Mouse (Mus musculus): ENCODE data around the gene Uvrag. TPM values are rescaled to one million over a fixed set of nuclear protein-coding genes. Genes with fewer than 3 reads are reported as not detected.
A peak's percentile ranks its signal among the peaks of the same experiment; 100 is the strongest.

The Uvrag gene
- total and polyA plus RNA-seq, 3 experiments = 15.0 to 19.5 TPM; not detected in 1

DNA sequence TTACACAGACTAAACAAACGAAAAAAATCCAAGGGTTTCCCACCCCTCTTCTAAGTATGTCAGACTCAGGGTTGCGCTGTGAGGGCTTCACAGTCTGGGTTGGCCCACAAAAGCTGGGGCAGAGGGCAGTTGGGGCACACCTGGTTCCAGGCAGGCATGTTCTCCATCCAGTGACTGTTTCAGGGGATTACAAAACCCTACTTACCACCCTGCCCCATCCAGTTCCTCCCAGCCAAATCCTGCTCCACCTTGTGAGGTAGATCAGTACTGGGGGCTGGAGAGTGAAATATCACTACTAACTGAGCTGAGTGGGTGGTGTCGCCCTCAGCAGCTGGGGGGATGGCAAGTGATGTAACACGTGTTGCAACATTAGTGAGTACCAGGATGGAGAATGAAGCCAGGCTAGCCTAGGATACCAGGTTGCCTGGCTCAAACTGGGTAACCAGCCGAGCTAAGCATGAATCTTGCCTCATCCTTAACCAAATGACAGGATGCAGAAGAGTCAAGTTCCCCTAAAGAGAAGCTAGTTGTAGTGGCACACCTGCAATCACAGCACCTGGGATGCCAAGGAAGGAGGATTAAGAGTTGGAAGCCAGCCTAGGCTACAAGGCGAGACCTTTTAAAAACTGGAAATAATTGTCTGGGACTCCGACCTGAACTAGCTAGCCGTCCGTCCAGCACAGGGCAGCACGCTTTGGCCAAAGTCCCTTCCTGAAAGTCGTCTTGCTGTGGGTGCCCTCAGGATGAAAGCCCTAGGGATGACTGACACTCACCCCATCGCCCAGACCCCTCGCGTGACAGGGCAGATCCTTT lies 40.9 kb upstream of the Uvrag start:
- H3K9ac ChIP-seq (ENCODE audit: control insufficient read depth, low read depth, low read length, poor library complexity, severe bottlenecking) = peak overlapping the region; percentile 79
- no peaks in the 10 kb centered on the region; the same call in 1 of the 2 replicates for H3K79me2 ChIP-seq (ENCODE audit: control insufficient read depth, insufficient read depth, low read length, poor library complexity)
- H3K4me1 ChIP-seq (ENCODE audit: control insufficient read depth in 1 of 2, insufficient read depth in 2 of 2, low read length in 2 of 2) = peaks cover 8 to 30% of the 10 kb centered on the region in 2 experiments
- peak; percentile 21 for DNase-seq (ENCODE audit: low read depth, low spot score)
- no peaks in the 10 kb centered on the region for H3K9me3 ChIP-seq (replicated peaks; ENCODE audit: insufficient read depth, low read length)
- 0 out of 4 replicates have a peak, but pooled peaks cover 0 to 2% of the 10 kb centered on the region in 2 experiments for H3K27me3 ChIP-seq (ENCODE audit: control insufficient read depth in 1 of 2, insufficient read depth in 2 of 2, low read length in 2 of 2)
- TF ChIP-seq TAL1 (IDR thresholded peaks at IDR 0.05; ENCODE audit: low read length) = no peak
- TF ChIP-seq USF1 (IDR thresholded peaks at IDR 0.05; ENCODE audit: low read depth, low read length) = no peak
- no peak for TF ChIP-seq UBTF (IDR thresholded peaks at IDR 0.05; ENCODE audit: borderline replicate concordance, insufficient read depth, low read depth, low read length)
- no peak for TF ChIP-seq POLR2AphosphoS5 (IDR thresholded peaks at IDR 0.05; ENCODE audit: borderline replicate concordance, low read depth, low read length)
- no peak for TF ChIP-seq ZC3H11A (IDR thresholded peaks at IDR 0.05; ENCODE audit: low read depth, low read length)
- TF ChIP-seq EP300 (IDR thresholded peaks at IDR 0.05; ENCODE audit: low read depth in 1 of 2, low read length in 2 of 2) = no peak
- TF ChIP-seq GABPA (IDR thresholded peaks at IDR 0.05; ENCODE audit: low read depth, low read length) = no peak
- TF ChIP-seq SIN3A (IDR thresholded peaks at IDR 0.05; ENCODE audit: low read length) = no peak
- TF ChIP-seq CTCF (IDR thresholded peaks at IDR 0.05 in 2 of 3, conservative IDR thresholded peaks at IDR 0.05 in 1 of 3; ENCODE audit: control insufficient read depth in 1 of 3, insufficient read depth in 1 of 3, low read depth in 2 of 3, low read length in 3 of 3, poor library complexity in 1 of 3, severe bottlenecking in 1 of 3) = no peak
- TF ChIP-seq SMC3 (IDR thresholded peaks at IDR 0.05; ENCODE audit: low read depth, low read length) = no peak
- TF ChIP-seq MAZ (IDR thresholded peaks at IDR 0.05; ENCODE audit: low read depth, low read length) = no peak
- TF ChIP-seq NELFE (IDR thresholded peaks at IDR 0.05; ENCODE audit: low read depth, low read length) = no peak
- no peak for TF ChIP-seq ZKSCAN1 (IDR thresholded peaks at IDR 0.05; ENCODE audit: low read depth, low read length)
- TF ChIP-seq NRF1 (IDR thresholded peaks at IDR 0.05; ENCODE audit: insufficient read depth, low read depth, low read length, poor library complexity, severe bottlenecking) = no peak
- TF ChIP-seq BHLHE40 (IDR thresholded peaks at IDR 0.05; ENCODE audit: borderline replicate concordance, low read depth, low read length) = no peak
- no peak for TF ChIP-seq MYB (IDR thresholded peaks at IDR 0.05; ENCODE audit: low read depth, low read length)
- no peak for TF ChIP-seq ELF1 (IDR thresholded peaks at IDR 0.05; ENCODE audit: low read depth, low read length)
- H3K4me3 ChIP-seq (ENCODE audit: control insufficient read depth in 1 of 2, insufficient read depth in 1 of 2, low read depth in 2 of 2, low read length in 2 of 2) = peak overlapping the region; percentile 49 to 70
- peaks cover 0 to 14% of the 10 kb centered on the region in 2 experiments; a peak in 2 of 4 replicates for H3K36me3 ChIP-seq (ENCODE audit: control insufficient read depth in 1 of 2, insufficient read depth in 2 of 2, low read length in 2 of 2)
- H3K27ac ChIP-seq (ENCODE audit: control insufficient read depth, low read depth, low read length) = no peak overlapping the region

DNA sequence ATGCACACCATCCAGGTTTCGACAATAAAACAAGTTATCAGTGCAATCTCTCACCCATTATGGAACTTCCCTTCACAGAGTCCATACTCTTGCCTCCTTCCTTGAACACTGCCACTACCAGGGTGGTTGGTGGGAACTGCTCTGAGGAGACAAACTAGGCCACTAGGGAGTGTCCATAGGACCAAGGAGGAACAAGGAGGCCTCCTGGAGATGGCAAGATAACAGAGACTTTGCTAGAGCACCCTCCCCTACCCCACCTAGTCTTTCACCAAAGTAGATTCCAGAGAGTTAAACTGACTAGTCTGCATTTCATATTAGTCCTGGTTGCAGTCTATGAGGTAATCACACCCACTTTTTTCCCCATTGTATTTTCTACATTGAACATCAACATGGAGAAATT lies 39.2 kb upstream of the Uvrag start:
- no peaks in the 10 kb centered on the region; the same call in 1 of the 2 replicates for H3K79me2 ChIP-seq (ENCODE audit: control insufficient read depth, insufficient read depth, low read length, poor library complexity)
- no peak overlapping the region for H3K4me3 ChIP-seq (ENCODE audit: control insufficient read depth in 1 of 2, insufficient read depth in 1 of 2, low read depth in 2 of 2, low read length in 2 of 2)
- peak; percentile 54 for DNase-seq (ENCODE audit: low read depth, low spot score)
- no peak for TF ChIP-seq ELF1 (IDR thresholded peaks at IDR 0.05; ENCODE audit: low read depth, low read length)
- TF ChIP-seq CTCF (IDR thresholded peaks at IDR 0.05 in 2 of 3, conservative IDR thresholded peaks at IDR 0.05 in 1 of 3; ENCODE audit: control insufficient read depth in 1 of 3, insufficient read depth in 1 of 3, low read depth in 2 of 3, low read length in 3 of 3, poor library complexity in 1 of 3, severe bottlenecking in 1 of 3) = no peak
- TF ChIP-seq GATA1 (IDR thresholded peaks at IDR 0.05; ENCODE audit: low read depth, low read length) = peak; percentile 64; the same call in 1 of the 2 replicates
- TF ChIP-seq E2F4 (IDR thresholded peaks at IDR 0.05; ENCODE audit: borderline replicate concordance, low read depth, low read length) = no peak
- H3K9me3 ChIP-seq (replicated peaks; ENCODE audit: insufficient read depth, low read length) = no peaks in the 10 kb centered on the region
- H3K36me3 ChIP-seq (ENCODE audit: control insufficient read depth in 1 of 2, insufficient read depth in 2 of 2, low read length in 2 of 2) = peaks cover 0 to 14% of the 10 kb centered on the region in 2 experiments; a peak in 2 of 4 replicates
- H3K4me1 ChIP-seq (ENCODE audit: control insufficient read depth in 1 of 2, insufficient read depth in 2 of 2, low read length in 2 of 2) = peaks cover 8 to 30% of the 10 kb centered on the region in 2 experiments
- no peak overlapping the region for H3K9ac ChIP-seq (ENCODE audit: control insufficient read depth, low read depth, low read length, poor library complexity, severe bottlenecking)
- no peaks in the 10 kb centered on the region for H3K27me3 ChIP-seq (ENCODE audit: control insufficient read depth in 1 of 2, insufficient read depth in 2 of 2, low read length in 2 of 2)
- no peak overlapping the region for H3K27ac ChIP-seq (ENCODE audit: control insufficient read depth, low read depth, low read length)
